Mouse (Mus musculus) hindbrain, embryonic 11.5 days (tissue): ENCODE measurements around the gene Wfdc16. TPM values are rescaled to one million over a fixed set of nuclear protein-coding genes. Genes with fewer than 3 reads are reported as not detected.

Experiments
- ATAC-seq: fragments of 200-750 bp; cut with Nextera tagmentation; 2 replicates; pipeline ENCODE4 v1.8.0; 2017; ENCODE audit warnings: mild to moderate bottlenecking, moderate TSS enrichment, moderate library complexity; ENCODE audit not compliant: low FRiP score
- DNase-seq: peaks from one replicate; pipeline ENCODE4 v3.0.0-alpha.2; 2015; ENCODE audit warnings: low spot score
- H3K27ac ChIP-seq: fragments of 300-500 bp; sonication (generic); 2 replicates; pipeline ENCODE4 v1.5.1; 2014; ENCODE audit warnings: mild to moderate bottlenecking, low read depth, low read length
- H3K27me3 ChIP-seq: fragments of 300-500 bp; sonication (generic); 2 replicates; pipeline ENCODE4 v1.6.1; 2014; ENCODE audit warnings: mild to moderate bottlenecking, low read length, moderate library complexity, mixed read lengths; ENCODE audit not compliant: control insufficient read depth, insufficient read depth
- H3K36me3 ChIP-seq: fragments of 300-500 bp; sonication (generic); 2 replicates; pipeline ENCODE4 v1.6.1; 2014; ENCODE audit warnings: mild to moderate bottlenecking, low read length, moderate library complexity, mixed read lengths; ENCODE audit not compliant: control insufficient read depth, insufficient read depth
- H3K4me1 ChIP-seq: fragments of 300-500 bp; sonication (generic); replicated peaks from 2 replicates; pipeline ENCODE4 v1.6.1; 2014; ENCODE audit warnings: low read length, mixed read lengths; ENCODE audit not compliant: control insufficient read depth, insufficient read depth
- H3K4me2 ChIP-seq: fragments of 300-500 bp; sonication (generic); replicated peaks from 2 replicates; pipeline ENCODE4 v1.6.1; 2014; ENCODE audit warnings: mild to moderate bottlenecking, low read depth, low read length
- H3K4me3 ChIP-seq: fragments of 300-500 bp; sonication (generic); 2 replicates; pipeline ENCODE4 v1.5.1; 2014; ENCODE audit warnings: low read depth, low read length
- H3K9ac ChIP-seq: fragments of 300-500 bp; sonication (generic); 2 replicates; pipeline ENCODE4 v1.6.1; 2014; ENCODE audit warnings: low read depth, low read length
- H3K9me3 ChIP-seq: fragments of 300-500 bp; sonication (generic); 2 replicates; pipeline ENCODE4 v1.6.1; 2016; ENCODE audit warnings: low read length; ENCODE audit not compliant: control insufficient read depth
- WGBS: fragments of 180-500 bp; shearing (Covaris S2); extraction: QIAGEN DNeasy Blood & Tissue Kit; methylation state at CpG from one replicate; pipeline ENCODE4 v1.1.7; 2014; 5-methylcytosine and 5-hydroxymethylcytosine counted together
- polyA plus RNA-seq: library from polyadenylated mRNA; unstranded; fragments of >200 nt; fragmentation: Nextera tagmentation; extraction: Ambion mirVana; gene quantifications from 2 replicates; pipeline ENCODE4 v1.2.1, GENCODE M21; 2014

Gene Wfdc16
- polyA plus RNA-seq, 1 experiment from 2014 or later: not detected

DNA sequence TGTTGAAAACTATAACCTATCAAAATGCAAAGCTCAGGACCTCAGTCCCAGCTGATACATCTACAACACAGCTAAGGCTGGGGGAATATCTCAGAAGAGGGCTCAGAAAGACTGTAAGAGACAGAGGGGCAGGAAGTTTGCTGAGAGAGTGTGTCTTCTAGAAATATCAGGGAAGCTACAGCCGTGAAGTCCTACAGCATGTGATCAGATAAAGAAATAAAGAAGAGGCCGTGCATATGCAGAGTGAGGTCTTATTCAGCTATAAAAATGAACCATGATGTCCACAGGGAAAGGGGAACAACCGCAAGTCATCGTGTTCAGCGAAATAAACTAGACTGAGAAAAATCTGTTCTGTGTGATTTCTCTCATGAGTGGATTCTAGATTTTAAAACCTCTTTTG, 31.7 kb upstream of the Wfdc16 start:
- no peak overlapping the region for H3K27ac ChIP-seq
- no peaks in the 10 kb centered on the region for H3K27me3 ChIP-seq
- WGBS: 86% methylated on average over 5 of the region's 5 CpGs
- no peak overlapping the region for H3K4me3 ChIP-seq
- ATAC-seq (no peak), DNase-seq (no peak)
- H3K9me3 ChIP-seq: no peaks in the 10 kb centered on the region
- H3K4me2 ChIP-seq: no peak overlapping the region
- H3K4me1 ChIP-seq: no peaks in the 10 kb centered on the region
- no peaks in the 10 kb centered on the region for H3K36me3 ChIP-seq
- no peak overlapping the region for H3K9ac ChIP-seq

- 89% methylated on average over 7 of the region's 7 CpGs for WGBS
- Histone ChIP-seq H3K36me3 (no peaks in the 10 kb centered on the region), H3K4me3 (no peak overlapping the region), H3K4me2 (no peak overlapping the region), H3K9ac (no peak overlapping the region), H3K27me3 (no peaks in the 10 kb centered on the region), H3K4me1 (no peaks in the 10 kb centered on the region), H3K9me3 (no peaks in the 10 kb centered on the region), H3K27ac (no peak overlapping the region)
- DNase-seq (no peak), ATAC-seq (no peak)
These were observed 26.3 kb upstream of the Wfdc16 start for GRCm38 (mm10) chr2:164664851-164665250.

GRCm38 (mm10) chr2:164656483-164656882, 17.9 kb upstream of the Wfdc16 start, which contains the start of gene Wfdc9:
Gene Wfdc9, minus strand, starts transcription at chr2:164656583.
- Histone ChIP-seq H3K4me1 (no peaks in the 10 kb centered on the region), H3K36me3 (no peaks in the 10 kb centered on the region), H3K27ac (no peak within 1 kb of the TSS), H3K9me3 (no peaks in the 10 kb centered on the region), H3K4me2 (no peak within 1 kb of the TSS), H3K4me3 (no peak within 1 kb of the TSS), H3K9ac (no peak within 1 kb of the TSS), H3K27me3 (no peaks in the 10 kb centered on the region)
- ATAC-seq (no peak), DNase-seq (no peak)
- WGBS: 82% methylated on average over 9 of the region's 9 CpGs

DNA sequence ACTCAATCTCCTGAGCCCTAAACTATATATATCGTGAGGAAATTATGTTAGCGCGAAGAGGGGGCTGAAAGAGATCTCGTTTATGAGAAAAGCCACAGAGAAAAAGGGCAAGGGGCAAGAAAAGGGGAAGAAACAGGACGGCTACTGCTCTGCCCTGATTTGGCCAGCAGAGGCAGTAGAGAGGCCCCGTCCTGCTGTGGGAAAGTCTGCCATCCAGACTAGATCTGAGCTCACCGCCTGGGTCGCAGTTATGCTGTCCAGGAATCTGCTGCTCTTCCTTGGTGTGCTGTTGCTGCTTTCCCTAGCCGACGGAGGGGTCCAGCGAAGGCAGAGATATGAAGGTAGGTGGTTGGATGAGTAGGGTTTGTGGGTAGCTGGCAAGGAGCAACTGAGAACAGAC, 17.3 kb upstream of the Wfdc16 start, which contains the start of gene Wfdc10:
Wfdc10 (plus strand) TSS at position 189 of the 400 bp plus-strand sequence.
- H3K4me1 ChIP-seq: no peaks in the 10 kb centered on the region
- no peak within 1 kb of the TSS for H3K4me2 ChIP-seq
- ATAC-seq (no peak), DNase-seq (peak; percentile 81)
- no peaks in the 10 kb centered on the region for H3K36me3 ChIP-seq
- no peak within 1 kb of the TSS for H3K9ac ChIP-seq
- H3K4me3 ChIP-seq: no peak within 1 kb of the TSS
- H3K9me3 ChIP-seq: no peaks in the 10 kb centered on the region
- H3K27me3 ChIP-seq: no peaks in the 10 kb centered on the region
- WGBS: 21% methylated on average over 11 of the region's 11 CpGs
- H3K27ac ChIP-seq: no peak within 1 kb of the TSS

GRCm38 (mm10) chr2:164641881-164642673, 3.5 kb upstream of the Wfdc16 start:
- Histone ChIP-seq H3K27me3 (no peaks in the 10 kb centered on the region), H3K4me1 (no peaks in the 10 kb centered on the region), H3K9me3 (no peaks in the 10 kb centered on the region), H3K9ac (no peak overlapping the region), H3K4me3 (no peak overlapping the region), H3K4me2 (no peak overlapping the region), H3K36me3 (no peaks in the 10 kb centered on the region), H3K27ac (no peak overlapping the region)
- DNase-seq: no peak
- no peak for ATAC-seq
- WGBS: 82% methylated on average over 13 of the region's 13 CpGs

DNA sequence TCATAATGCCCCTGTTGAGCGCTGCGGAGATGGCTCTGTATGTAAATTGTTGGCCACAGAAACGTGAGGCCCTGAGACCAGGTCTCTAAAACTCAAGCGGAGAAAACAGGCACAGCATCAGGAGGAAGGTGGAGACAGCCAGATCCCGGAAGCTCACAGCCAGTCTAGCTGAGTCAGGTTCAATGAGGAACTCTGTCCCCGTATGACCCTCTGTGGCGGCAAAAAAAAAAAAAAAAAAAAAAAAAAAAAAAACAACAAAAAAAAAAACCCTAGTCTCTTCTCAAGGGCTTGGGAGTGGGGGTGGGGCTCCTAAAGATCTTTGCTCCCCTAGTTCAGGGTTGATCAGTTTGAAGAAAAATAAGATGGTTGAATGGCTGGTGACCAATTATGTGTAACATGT, 2.5 kb upstream of the Wfdc16 start:
- ATAC-seq: no peak
- DNase-seq: no peak
- WGBS: 66% methylated on average over 7 of the region's 7 CpGs
- no peaks in the 10 kb centered on the region for H3K9me3 ChIP-seq
- no peaks in the 10 kb centered on the region for H3K27me3 ChIP-seq
- H3K27ac ChIP-seq: no peak overlapping the region
- no peak overlapping the region for H3K4me3 ChIP-seq
- no peaks in the 10 kb centered on the region for H3K36me3 ChIP-seq
- no peak overlapping the region for H3K9ac ChIP-seq
- H3K4me2 ChIP-seq: no peak overlapping the region
- H3K4me1 ChIP-seq: no peaks in the 10 kb centered on the region

- H3K9me3 ChIP-seq: no peaks in the 10 kb centered on the region
- no peaks in the 10 kb centered on the region for H3K4me1 ChIP-seq
- DNase-seq (no peak), ATAC-seq (no peak)
- no peak overlapping the region for H3K27ac ChIP-seq
- H3K4me2 ChIP-seq: no peak overlapping the region
- H3K4me3 ChIP-seq: no peak overlapping the region
- no peak overlapping the region for H3K9ac ChIP-seq
- 79% methylated on average over 9 of the region's 9 CpGs for WGBS
- no peaks in the 10 kb centered on the region for H3K36me3 ChIP-seq
- H3K27me3 ChIP-seq: no peaks in the 10 kb centered on the region
These were observed 3.3 kb downstream of the Wfdc16 start for GRCm38 (mm10) chr2:164635266-164635665.

DNA sequence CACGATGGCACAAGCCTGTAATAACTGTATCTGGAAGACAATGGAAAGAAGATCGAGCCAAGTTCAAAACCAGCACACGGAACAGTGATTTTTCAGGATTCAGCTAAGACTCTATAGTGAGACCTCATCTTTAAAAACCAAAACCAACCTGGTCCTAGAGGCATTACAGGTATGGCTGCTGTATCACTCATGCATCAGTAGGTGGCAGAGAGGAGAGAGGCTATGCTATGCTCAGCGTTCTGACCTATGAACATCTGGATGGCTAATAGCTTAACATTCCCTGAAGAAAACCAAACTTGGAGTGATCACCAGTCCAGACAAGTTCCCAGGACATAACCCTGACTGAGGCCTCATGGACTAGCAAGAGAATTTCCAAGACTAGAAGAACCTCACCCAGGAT, 16.8 kb downstream of the Wfdc16 start:
- no peak overlapping the region for H3K4me3 ChIP-seq
- WGBS: 82% methylated on average over 4 of the region's 4 CpGs
- ATAC-seq (no peak), DNase-seq (no peak)
- H3K27me3 ChIP-seq: no peaks in the 10 kb centered on the region
- no peaks in the 10 kb centered on the region for H3K4me1 ChIP-seq
- H3K4me2 ChIP-seq: no peak overlapping the region
- H3K27ac ChIP-seq: no peak overlapping the region
- no peaks in the 10 kb centered on the region for H3K36me3 ChIP-seq
- no peak overlapping the region for H3K9ac ChIP-seq
- no peaks in the 10 kb centered on the region for H3K9me3 ChIP-seq

GRCm38 (mm10) chr2:164619050-164619449, 19.5 kb downstream of the Wfdc16 start:
- Histone ChIP-seq H3K36me3 (no peaks in the 10 kb centered on the region), H3K27ac (no peak overlapping the region), H3K9me3 (no peaks in the 10 kb centered on the region), H3K4me1 (no peaks in the 10 kb centered on the region), H3K4me2 (no peak overlapping the region), H3K4me3 (no peak overlapping the region), H3K9ac (no peak overlapping the region), H3K27me3 (no peaks in the 10 kb centered on the region)
- ATAC-seq (no peak), DNase-seq (no peak)
- WGBS: 77% methylated on average over 5 of the region's 5 CpGs
